Mouse (Mus musculus) embryonic facial prominence, embryonic 10.5 days (tissue): ENCODE data around the gene Brd3. TPM values are rescaled to one million over a fixed set of nuclear protein-coding genes. Genes with fewer than 3 reads are reported as not detected.
"Not testable (repeated sequence)": the region's sequence is repeated elsewhere in the genome, so short reads cannot be mapped to it uniquely, and the experiment has no call there.

Experiments used
- DNase-seq: peaks from one replicate; pipeline ENCODE4 v3.0.0-alpha.2; 2017; ENCODE audit warnings: low spot score
- H3K27ac ChIP-seq: fragments of 300-500 bp; sonication (generic); replicated peaks from 2 replicates; pipeline ENCODE4 v1.5.1; 2016; ENCODE audit warnings: mild to moderate bottlenecking
- H3K27me3 ChIP-seq: fragments of 300-500 bp; sonication (generic); replicated peaks from 2 replicates; pipeline ENCODE4 v1.6.1; 2016; ENCODE audit warnings: low read depth, mild to moderate bottlenecking; ENCODE audit not compliant: poor library complexity, severe bottlenecking
- H3K36me3 ChIP-seq: fragments of 300-500 bp; sonication (generic); replicated peaks from 2 replicates; pipeline ENCODE4 v1.6.1; 2016; ENCODE audit warnings: mild to moderate bottlenecking, moderate library complexity
- H3K4me1 ChIP-seq: fragments of 300-500 bp; sonication (generic); 2 replicates; pipeline ENCODE4 v1.6.1; 2016
- H3K4me3 ChIP-seq: fragments of 300-500 bp; sonication (generic); 2 replicates; pipeline ENCODE4 v1.5.1; 2016; ENCODE audit warnings: mild to moderate bottlenecking, moderate library complexity
- H3K9me3 ChIP-seq: fragments of 300-500 bp; sonication (generic); 2 replicates; pipeline ENCODE4 v1.6.1; 2016; ENCODE audit warnings: mild to moderate bottlenecking
- WGBS: fragments of 180-500 bp; shearing (Covaris S2); methylation state at CpG from one replicate; pipeline ENCODE4 v1.1.7; 2016; 5-methylcytosine and 5-hydroxymethylcytosine counted together
- polyA plus RNA-seq: library from polyadenylated mRNA; unstranded; fragments of >200 nt; fragmentation: Nextera tagmentation; extraction: Ambion mirVana; gene quantifications from 2 replicates; pipeline ENCODE4 v1.2.1, GENCODE M21; 2016

Gene Brd3
- polyA plus RNA-seq, 1 experiment from 2014 or later = 189 TPM

- peaks cover 16% of the 10 kb centered on the region for H3K4me1 ChIP-seq
- H3K9me3 ChIP-seq = no peaks in the 10 kb centered on the region
- under 1% methylated on average over 46 of the region's 46 CpGs for WGBS
Measured at GRCm38 (mm10) chr2:27539772-27540514, 32.5 kb upstream of the Brd3 start.

DNA sequence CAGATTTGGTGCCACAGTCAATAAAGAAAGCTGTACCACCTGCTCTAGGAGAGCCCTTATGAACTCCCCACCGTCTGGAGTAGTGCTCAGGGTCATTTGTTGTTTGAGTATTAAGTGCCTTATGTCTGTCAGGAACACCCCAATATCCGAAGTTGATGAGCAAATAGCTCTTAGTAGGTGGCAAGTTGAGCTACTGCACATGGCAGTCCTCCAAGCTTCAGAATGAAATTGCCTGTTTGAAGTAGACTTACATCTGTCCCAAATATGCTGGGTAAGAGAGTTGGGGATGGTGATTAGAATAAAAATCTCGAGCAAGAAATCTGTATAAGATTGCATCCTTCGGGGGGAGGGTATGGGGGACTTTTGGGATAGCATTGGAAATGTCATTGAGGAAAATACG is 31.9 kb upstream of the Brd3 start:
- peaks cover 16% of the 10 kb centered on the region for H3K4me1 ChIP-seq
- no peaks in the 10 kb centered on the region for H3K27me3 ChIP-seq
- H3K9me3 ChIP-seq = no peaks in the 10 kb centered on the region
- H3K27ac ChIP-seq = 0 out of 2 replicates have a peak overlapping the region, but pooled peaks have one; percentile 8
- DNase-seq = no peak
- WGBS = 26% methylated on average over 5 of the region's 5 CpGs
- H3K36me3 ChIP-seq = peaks cover 40% of the 10 kb centered on the region
- H3K4me3 ChIP-seq = peak overlapping the region; percentile 55

More at GRCm38 (mm10) chr2:27539772-27540514, 32.5 kb upstream of the Brd3 start:
- Histone ChIP-seq H3K36me3 (peaks cover 36% of the 10 kb centered on the region), H3K4me3 (peak overlapping the region; percentile 55), H3K27me3 (no peaks in the 10 kb centered on the region), H3K27ac (peak overlapping the region; percentile 91)
- DNase-seq = peak; percentile 96

DNA sequence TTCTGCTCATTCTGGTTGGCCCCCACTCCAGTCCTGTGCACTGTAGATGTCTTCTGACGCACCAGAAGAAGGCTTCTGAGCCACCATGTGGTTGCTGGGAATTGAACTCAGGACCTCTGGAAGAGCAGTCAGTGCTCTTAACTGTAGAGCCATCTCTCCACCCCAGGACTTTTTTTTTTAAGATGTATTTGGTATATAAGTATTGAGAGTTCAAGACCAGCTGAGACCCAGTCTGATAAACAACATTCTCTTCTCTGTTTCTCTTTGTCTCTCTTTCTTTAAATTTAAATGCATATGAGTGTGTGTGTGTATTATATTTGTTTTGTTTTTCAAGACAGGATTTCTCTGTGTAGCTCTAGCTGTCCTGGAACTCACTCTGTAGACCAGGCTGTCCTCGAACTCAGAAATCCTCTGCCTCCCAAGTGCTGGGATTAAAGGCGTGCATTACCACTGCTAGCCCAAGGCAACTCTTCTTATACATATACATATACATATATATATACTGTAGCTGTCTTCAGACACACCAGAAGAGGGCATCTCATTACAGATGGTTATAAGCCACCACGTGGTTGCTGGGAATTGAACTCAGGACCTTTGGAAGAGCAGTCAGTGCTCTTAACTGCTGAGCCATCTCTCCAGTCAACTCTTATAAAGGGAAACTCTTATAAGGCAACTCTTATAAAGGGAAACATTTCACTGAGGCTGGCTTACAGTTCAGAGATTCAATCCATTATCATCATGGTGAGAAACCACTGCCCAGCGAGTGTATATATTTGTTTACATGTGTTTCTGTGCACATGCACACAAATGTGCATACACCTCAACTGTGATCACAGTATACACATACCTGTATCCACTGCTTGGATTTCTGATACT is 31.2 kb upstream of the Brd3 start:
- Histone ChIP-seq H3K36me3 (peaks cover 44% of the 10 kb centered on the region), H3K4me3 (0 out of 2 replicates have a peak overlapping the region, but pooled peaks have one; percentile 55), H3K4me1 (peaks cover 16% of the 10 kb centered on the region)
- WGBS = 62% methylated on average over 5 of the region's 5 CpGs
- not testable (repeated sequence) for DNase-seq, H3K9me3 ChIP-seq, H3K27ac ChIP-seq, H3K27me3 ChIP-seq

DNA sequence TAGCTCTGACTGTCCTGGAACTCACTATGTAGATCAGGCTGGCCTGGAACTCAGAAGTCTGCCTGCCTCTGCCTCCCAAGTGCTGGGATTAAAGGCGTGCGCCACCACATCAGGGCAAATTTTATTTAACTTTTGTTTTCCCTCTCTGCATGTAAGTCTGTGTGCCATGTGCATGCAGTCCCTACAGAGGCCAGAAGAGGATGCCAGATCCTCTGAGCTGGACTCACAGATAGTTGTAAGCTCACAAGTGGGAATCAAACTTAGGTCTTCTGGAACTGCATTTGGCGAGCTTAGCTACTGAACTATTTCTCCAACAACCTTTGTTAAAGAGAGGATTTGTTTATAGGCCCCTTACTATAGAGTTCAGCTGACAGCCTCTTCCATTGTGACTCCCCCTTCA is 10.8 kb upstream of the Brd3 start:
- Histone ChIP-seq H3K27ac (no peak overlapping the region), H3K27me3 (no peaks in the 10 kb centered on the region), H3K4me3 (no peak overlapping the region), H3K9me3 (no peaks in the 10 kb centered on the region), H3K36me3 (peaks cover 61% of the 10 kb centered on the region), H3K4me1 (peaks cover 32% of the 10 kb centered on the region)
- 89% methylated on average over 3 of the region's 3 CpGs for WGBS
- no peak for DNase-seq

- peak overlapping the region; percentile 94; the same call in 1 of the 2 replicates for H3K27ac ChIP-seq
- H3K4me3 ChIP-seq = peak overlapping the region; percentile 91
- peaks cover 32% of the 10 kb centered on the region for H3K4me1 ChIP-seq
- WGBS = 11% methylated on average over 1 of the region's 1 CpGs
- no peaks in the 10 kb centered on the region for H3K27me3 ChIP-seq
- H3K36me3 ChIP-seq = peaks cover 41% of the 10 kb centered on the region
- DNase-seq = no peak
- 0 out of 2 replicates have a peak, but pooled peaks cover 4% of the 10 kb centered on the region for H3K9me3 ChIP-seq
Measured at GRCm38 (mm10) chr2:27516289-27516688, 8.8 kb upstream of the Brd3 start.

DNA sequence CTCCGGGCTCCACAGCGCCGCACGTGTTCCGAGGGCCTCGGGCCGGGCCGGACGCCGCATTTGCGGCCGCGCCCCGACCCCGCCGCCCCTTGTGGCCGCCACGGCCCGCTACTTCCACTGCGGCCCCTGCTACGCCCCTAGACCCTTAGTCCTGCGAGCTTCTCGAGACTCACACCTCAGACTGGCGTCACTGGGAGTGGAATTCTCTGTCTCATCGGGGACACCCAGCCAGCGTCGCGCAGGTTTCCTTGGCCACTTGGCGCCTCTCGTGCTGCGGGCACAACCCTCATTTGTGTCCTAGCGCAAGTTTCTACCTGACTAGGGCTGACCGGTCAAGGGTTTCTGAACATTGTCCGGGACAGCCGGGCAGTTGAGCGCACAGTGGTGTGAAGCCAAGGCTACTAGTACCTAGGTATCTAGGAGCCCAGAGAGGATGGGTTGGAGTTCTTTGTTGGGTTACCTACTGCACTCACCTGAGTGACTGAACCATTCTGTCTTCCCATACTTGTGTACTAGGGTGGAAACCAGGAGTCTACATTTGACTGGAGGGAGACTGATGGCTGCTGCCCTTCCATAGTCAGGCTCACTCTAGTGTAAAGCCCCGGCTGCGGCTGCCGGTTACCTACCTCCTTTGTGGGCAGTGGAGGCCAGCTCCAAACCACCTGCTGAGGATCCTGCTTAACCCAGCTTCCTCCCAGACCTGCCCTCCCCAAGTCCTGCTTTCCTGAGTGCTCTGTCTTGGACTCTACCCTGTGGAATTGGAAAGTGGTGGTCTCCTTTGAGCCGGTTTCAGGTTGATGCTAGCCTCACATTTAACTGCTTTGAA is 8.1 kb upstream of the Brd3 start:
- peak overlapping the region; percentile 94 for H3K27ac ChIP-seq
- peak; percentile 16 for DNase-seq
- peak overlapping the region; percentile 91 for H3K4me3 ChIP-seq
- H3K36me3 ChIP-seq = peaks cover 34% of the 10 kb centered on the region
- under 1% methylated on average over 40 of the region's 40 CpGs for WGBS
- H3K27me3 ChIP-seq = no peaks in the 10 kb centered on the region
- 0 out of 2 replicates have a peak, but pooled peaks cover 4% of the 10 kb centered on the region for H3K9me3 ChIP-seq
- H3K4me1 ChIP-seq = peaks cover 32% of the 10 kb centered on the region

DNA sequence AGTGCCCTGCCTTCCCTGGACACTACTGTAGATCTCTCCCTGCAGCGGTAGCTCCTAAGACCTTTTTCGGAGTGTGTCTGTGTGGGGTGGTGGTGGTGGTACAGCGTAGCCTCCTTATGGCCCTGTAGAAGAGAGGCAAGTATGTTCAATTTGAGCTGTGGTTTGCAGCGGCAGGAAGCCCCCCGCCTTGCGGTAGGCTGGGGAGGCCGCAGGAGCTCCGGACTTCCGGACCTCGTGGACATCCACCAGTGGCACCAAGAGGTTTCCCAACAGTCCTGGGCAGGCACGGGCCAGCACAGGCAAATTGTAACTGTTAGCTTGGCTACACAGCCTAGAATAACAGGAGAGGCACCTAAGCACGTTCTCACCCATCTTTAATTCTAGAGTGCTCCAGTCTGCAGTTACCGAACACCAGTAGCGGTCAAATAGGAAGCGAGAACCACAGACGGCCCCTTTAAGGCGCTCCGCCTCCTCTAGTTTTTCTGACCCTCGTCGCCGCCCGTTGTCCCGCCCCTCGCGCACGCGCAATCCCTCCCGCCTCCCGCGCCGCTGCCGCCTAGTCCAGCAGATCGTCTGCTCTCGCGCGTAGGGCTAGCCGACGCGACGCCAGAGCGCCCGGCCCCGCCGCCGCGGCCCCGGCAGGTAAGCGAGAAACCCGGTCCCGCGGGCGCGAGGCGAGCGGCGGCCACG is 7.3 kb upstream of the Brd3 start, which contains the start of gene Wdr5:
Wdr5 (plus strand) TSS at position 519 of the 690 bp plus-strand sequence.
- DNase-seq = peak; percentile 98
- under 1% methylated on average over 57 of the region's 57 CpGs for WGBS

GRCm38 (mm10) chr2:27513861-27514260 is 6.4 kb upstream of the Brd3 start:
- H3K27ac ChIP-seq = peak overlapping the region; percentile 94
- H3K4me1 ChIP-seq = peaks cover 32% of the 10 kb centered on the region

More for the DNA sequence above, 7.3 kb upstream of the Brd3 start, which contains the start of gene Wdr5:
- Histone ChIP-seq H3K4me1 (peaks cover 32% of the 10 kb centered on the region), H3K27ac (peak within 1 kb of the TSS; percentile 94), H3K27me3 (no peaks in the 10 kb centered on the region), H3K9me3 (0 out of 2 replicates have a peak, but pooled peaks cover 4% of the 10 kb centered on the region), H3K36me3 (peaks cover 26% of the 10 kb centered on the region), H3K4me3 (peak within 1 kb of the TSS; percentile 91)

DNA sequence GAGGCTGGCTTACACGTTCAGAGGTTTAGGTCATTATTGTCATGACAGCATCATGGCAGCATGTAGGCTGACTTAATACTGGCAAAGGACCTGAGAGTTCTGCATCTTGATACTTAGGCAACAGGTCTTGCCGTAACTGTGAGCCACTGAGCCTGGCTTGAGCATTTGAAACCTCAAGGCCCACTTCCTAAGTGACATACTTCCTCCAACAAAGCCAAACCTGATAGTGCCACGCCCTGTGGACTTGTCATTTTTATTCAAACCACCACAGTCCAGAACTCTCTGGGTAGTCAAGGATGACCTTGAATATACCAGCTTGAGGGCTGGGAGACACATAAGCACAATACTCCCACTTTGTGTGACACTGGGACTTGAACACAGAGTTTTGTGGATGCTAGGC is 5.4 kb upstream of the Brd3 start:
- 93% methylated on average over 3 of the region's 3 CpGs for WGBS
- no peaks in the 10 kb centered on the region for H3K27me3 ChIP-seq
- 0 out of 2 replicates have a peak, but pooled peaks cover 4% of the 10 kb centered on the region for H3K9me3 ChIP-seq
- no peak overlapping the region for H3K4me3 ChIP-seq
- DNase-seq = no peak
- H3K27ac ChIP-seq = no peak overlapping the region
- peaks cover 7% of the 10 kb centered on the region for H3K36me3 ChIP-seq
- peaks cover 32% of the 10 kb centered on the region for H3K4me1 ChIP-seq

More at GRCm38 (mm10) chr2:27513861-27514260, 6.4 kb upstream of the Brd3 start:
- WGBS = 79% methylated on average over 5 of the region's 5 CpGs
- Histone ChIP-seq H3K9me3 (0 out of 2 replicates have a peak, but pooled peaks cover 4% of the 10 kb centered on the region), H3K36me3 (peaks cover 17% of the 10 kb centered on the region), H3K4me3 (peak overlapping the region; percentile 91), H3K27me3 (no peaks in the 10 kb centered on the region)
- DNase-seq = no peak

DNA sequence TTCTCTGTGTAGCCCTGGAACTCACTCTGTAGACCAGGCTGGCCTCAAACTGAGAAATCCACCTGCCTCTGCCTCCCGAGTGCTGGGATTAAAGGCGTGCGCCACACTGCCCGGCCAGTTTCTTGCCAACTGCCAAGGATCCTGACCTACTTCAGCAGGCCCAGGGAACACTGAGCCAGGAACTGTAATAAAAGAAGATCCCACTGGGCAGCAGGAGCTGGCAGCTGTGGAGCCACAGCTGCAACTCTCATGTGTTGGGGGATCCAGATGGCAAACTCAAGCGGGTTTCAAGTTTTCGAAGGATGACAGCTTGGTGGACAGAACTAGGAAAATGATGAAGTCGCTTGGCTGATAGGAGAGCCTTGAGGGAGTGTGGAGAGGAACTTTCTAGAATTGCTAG is 3.2 kb upstream of the Brd3 start:
- Histone ChIP-seq H3K27ac (no peak overlapping the region), H3K4me3 (no peak overlapping the region), H3K36me3 (no peaks in the 10 kb centered on the region), H3K9me3 (0 out of 2 replicates have a peak, but pooled peaks cover 4% of the 10 kb centered on the region), H3K27me3 (no peaks in the 10 kb centered on the region), H3K4me1 (peaks cover 20% of the 10 kb centered on the region)
- no peak for DNase-seq
- WGBS = 96% methylated on average over 7 of the region's 7 CpGs

DNA sequence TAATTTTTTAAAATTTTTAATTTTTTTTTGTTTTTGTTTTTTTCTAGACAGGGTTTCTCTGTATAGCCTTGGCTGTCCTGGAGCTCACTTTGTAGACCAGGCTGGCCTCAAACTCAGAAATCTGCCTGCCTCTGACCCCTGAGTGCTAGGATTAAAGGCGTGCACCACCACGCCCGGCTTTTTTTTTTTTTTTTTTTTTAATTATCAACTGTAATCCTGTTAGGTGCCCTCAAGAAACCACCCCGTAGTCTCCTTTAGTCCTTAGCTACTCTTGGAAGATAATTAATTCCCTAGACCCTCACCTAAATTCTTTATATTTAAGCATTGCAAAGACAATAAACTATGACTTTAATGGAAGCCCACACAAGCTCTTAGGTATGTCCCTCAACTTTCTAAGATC is 804 bp downstream of the Brd3 start:
- peaks cover 26% of the 10 kb centered on the region for H3K4me1 ChIP-seq
- H3K27me3 ChIP-seq, H3K36me3 ChIP-seq, H3K4me3 ChIP-seq, H3K9me3 ChIP-seq, DNase-seq, H3K27ac ChIP-seq: not testable (repeated sequence)
- 83% methylated on average over 4 of the region's 4 CpGs for WGBS
